Mouse (Mus musculus): Measurements from ENCODE around the gene Ankrd12. TPM values are rescaled to one million over a fixed set of nuclear protein-coding genes. Genes with fewer than 3 reads are reported as not detected.
"Not testable (repeated sequence)": the region's sequence is repeated elsewhere in the genome, so short reads cannot be mapped to it uniquely, and the experiment has no call there.

The Ankrd12 gene
- polyA plus RNA-seq, 1 experiment from 2014 or later = 16.1 TPM

DNA sequence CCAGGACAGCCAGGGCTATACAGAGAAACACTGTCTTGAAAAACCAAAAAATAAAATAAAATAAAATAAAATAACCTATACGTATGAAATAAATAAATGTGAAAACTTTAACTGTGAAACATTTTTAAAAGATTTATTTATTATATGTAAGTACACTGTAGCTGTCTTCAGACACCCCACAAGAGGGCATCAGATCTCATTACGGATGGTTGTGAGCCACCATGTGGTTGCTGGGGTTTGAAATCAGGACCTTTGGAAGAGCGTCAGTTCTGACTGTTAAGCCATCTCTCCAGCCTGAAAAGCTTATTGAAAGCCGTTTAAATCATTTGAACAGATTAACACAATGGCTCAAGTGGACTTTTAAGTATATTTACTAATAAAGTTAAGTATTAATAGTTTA, 33.2 kb downstream of the Ankrd12 start:
- H3K9me3 ChIP-seq; H3K4me3 ChIP-seq; H3K4me2 ChIP-seq; H3K9ac ChIP-seq; H3K4me1 ChIP-seq; ATAC-seq (ENCODE audit: extremely low read depth, insufficient number of reproducible peaks, low FRiP score, low TSS enrichment); H3K27ac ChIP-seq (replicated peaks); H3K27me3 ChIP-seq (replicated peaks): not testable (repeated sequence)
- WGBS = 80% methylated on average over 4 of the region's 4 CpGs
- peaks cover 18% of the 10 kb centered on the region for H3K36me3 ChIP-seq

DNA sequence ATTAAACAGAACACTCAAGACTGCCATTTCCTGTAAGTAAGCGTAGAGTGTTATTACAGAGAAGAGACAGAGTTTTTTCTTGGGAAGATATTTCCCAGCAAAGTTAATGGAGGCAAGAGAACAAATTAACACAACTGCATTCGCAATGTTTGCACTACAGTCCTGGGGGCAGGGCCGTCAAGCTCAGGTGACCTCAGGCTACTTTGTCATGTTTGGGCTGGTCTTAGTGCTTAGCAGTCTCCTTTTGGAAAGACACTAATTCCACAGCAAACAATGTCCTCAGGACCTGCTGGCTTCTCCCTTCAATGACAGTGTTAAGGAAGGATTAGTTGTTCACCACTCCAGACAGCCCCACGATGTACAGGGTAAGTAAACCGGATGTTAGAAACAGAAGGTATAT, 35.9 kb downstream of the Ankrd12 start:
- Histone ChIP-seq H3K4me1 (no peaks in the 10 kb centered on the region), H3K4me3 (no peak overlapping the region), H3K36me3 (peaks cover 18% of the 10 kb centered on the region), H3K27ac (replicated peaks) (no peak overlapping the region), H3K4me2 (no peak overlapping the region), H3K27me3 (replicated peaks) (no peaks in the 10 kb centered on the region), H3K9ac (no peak overlapping the region), H3K9me3 (no peaks in the 10 kb centered on the region)
- no peak for ATAC-seq (ENCODE audit: extremely low read depth, insufficient number of reproducible peaks, low FRiP score, low TSS enrichment)
- WGBS = 75% methylated on average over 5 of the region's 5 CpGs

DNA sequence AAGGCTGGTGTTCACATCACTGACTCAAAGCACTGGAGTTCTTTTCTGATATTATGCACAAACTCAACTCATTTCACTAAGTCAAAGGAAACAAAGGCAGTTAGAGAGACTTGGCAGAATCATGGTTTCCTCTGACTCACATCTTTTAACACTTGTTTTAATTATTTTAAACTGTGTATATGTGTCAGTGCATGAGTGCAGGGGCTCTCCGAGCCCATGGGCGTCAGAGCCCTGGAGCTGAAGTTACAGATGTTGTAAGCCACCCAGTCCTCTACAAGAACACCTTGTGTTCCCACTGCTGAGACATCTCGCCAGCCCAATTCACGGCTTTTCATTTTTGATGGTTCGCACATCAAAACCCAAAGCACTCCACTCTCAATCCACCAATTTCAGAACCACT, 43.6 kb downstream of the Ankrd12 start:
- WGBS = 74% methylated on average over 5 of the region's 5 CpGs

DNA sequence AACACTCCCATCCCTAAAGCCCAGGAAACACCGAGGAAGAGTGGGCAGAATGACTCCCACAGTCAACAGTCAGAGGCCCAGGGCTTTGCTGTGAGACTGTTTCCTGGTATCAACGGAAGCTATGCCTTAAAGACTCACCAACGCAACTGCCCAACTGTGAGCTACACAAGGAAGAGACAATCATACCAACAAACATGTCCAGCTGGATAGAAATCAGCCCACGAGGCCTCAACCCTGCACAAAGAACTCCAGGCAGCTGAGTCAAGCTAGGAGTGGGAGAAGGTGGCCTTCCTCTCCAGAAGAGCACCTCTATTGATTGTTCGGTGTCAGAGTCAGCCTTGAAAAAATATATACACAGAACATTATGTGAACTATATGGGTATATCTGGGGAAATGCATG, 44.9 kb downstream of the Ankrd12 start:
- ATAC-seq (ENCODE audit: extremely low read depth, insufficient number of reproducible peaks, low FRiP score, low TSS enrichment) = no peak
- H3K4me2 ChIP-seq = no peak overlapping the region

More for the DNA sequence above, 43.6 kb downstream of the Ankrd12 start:
- Histone ChIP-seq H3K4me1 (no peaks in the 10 kb centered on the region), H3K9ac (no peak overlapping the region), H3K4me2 (no peak overlapping the region), H3K36me3 (peaks cover 23% of the 10 kb centered on the region), H3K9me3 (no peaks in the 10 kb centered on the region), H3K27me3 (replicated peaks) (no peaks in the 10 kb centered on the region), H3K4me3 (no peak overlapping the region), H3K27ac (replicated peaks) (no peak overlapping the region)
- ATAC-seq (ENCODE audit: extremely low read depth, insufficient number of reproducible peaks, low FRiP score, low TSS enrichment) = no peak

DNA sequence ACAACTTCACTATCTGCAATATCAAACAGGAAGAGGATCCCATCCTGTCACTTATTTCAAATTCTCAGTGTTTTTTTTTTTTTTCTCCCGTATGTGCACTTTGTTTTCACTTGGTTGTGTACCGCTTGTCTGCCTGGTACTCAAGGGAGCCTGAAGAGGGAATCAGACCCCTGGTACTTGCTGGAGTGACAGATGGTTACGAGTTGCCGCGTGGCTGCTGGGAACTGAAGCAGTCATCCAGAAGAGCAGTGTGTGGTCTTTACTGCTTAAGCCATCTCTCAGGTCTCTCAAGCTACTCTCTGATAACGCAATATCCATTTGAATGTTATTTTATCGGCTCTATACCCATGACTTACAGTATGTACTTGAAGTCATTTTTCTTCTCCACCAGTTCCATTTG, 52.7 kb downstream of the Ankrd12 start:
- Histone ChIP-seq H3K9me3 (no peaks in the 10 kb centered on the region), H3K27ac (replicated peaks) (no peak overlapping the region), H3K4me3 (no peak overlapping the region), H3K4me2 (no peak overlapping the region), H3K36me3 (peaks cover 56% of the 10 kb centered on the region), H3K4me1 (no peaks in the 10 kb centered on the region), H3K9ac (no peak overlapping the region), H3K27me3 (replicated peaks) (no peaks in the 10 kb centered on the region)
- ATAC-seq (ENCODE audit: extremely low read depth, insufficient number of reproducible peaks, low FRiP score, low TSS enrichment) = no peak
- WGBS = 87% methylated on average over 7 of the region's 7 CpGs

More for the DNA sequence above, 44.9 kb downstream of the Ankrd12 start:
- Histone ChIP-seq H3K27me3 (replicated peaks) (no peaks in the 10 kb centered on the region), H3K4me3 (no peak overlapping the region), H3K27ac (replicated peaks) (no peak overlapping the region), H3K4me1 (no peaks in the 10 kb centered on the region), H3K9ac (no peak overlapping the region), H3K36me3 (peaks cover 27% of the 10 kb centered on the region), H3K9me3 (no peaks in the 10 kb centered on the region)
- 80% methylated on average over 5 of the region's 5 CpGs for WGBS

DNA sequence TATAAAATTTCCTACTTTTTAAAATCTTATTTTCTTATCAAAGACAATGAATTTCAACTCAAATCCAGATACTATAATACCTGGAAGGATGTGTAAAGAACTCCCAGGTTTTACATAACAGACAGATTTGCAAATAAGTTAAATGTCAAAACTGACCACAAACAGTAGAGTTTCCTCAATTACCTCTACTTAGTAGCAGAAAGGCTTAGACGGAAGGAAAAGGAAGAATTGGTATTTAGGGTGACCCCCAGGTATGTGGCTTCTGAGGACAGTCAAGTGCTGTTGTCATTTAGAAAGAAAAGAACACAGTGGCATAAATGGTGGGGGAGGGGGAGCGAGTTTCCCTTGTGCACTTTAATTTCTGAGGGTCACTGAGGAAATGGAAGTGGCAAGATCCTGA, 65.1 kb downstream of the Ankrd12 start:
- H3K4me3 ChIP-seq = no peak overlapping the region
- no peaks in the 10 kb centered on the region for H3K9me3 ChIP-seq
- no peak for ATAC-seq (ENCODE audit: extremely low read depth, insufficient number of reproducible peaks, low FRiP score, low TSS enrichment)
- H3K27me3 ChIP-seq (replicated peaks) = no peaks in the 10 kb centered on the region
- H3K36me3 ChIP-seq = peaks cover 3% of the 10 kb centered on the region; the same call in 1 of the 2 replicates
- no peak overlapping the region for H3K9ac ChIP-seq
- 0 out of 2 replicates have a peak overlapping the region, but pooled peaks have one; percentile 15 for H3K27ac ChIP-seq (replicated peaks)
- H3K4me1 ChIP-seq = 0 out of 2 replicates have a peak, but pooled peaks cover 7% of the 10 kb centered on the region
- 63% methylated on average over 2 of the region's 2 CpGs for WGBS
- H3K4me2 ChIP-seq = no peak overlapping the region

DNA sequence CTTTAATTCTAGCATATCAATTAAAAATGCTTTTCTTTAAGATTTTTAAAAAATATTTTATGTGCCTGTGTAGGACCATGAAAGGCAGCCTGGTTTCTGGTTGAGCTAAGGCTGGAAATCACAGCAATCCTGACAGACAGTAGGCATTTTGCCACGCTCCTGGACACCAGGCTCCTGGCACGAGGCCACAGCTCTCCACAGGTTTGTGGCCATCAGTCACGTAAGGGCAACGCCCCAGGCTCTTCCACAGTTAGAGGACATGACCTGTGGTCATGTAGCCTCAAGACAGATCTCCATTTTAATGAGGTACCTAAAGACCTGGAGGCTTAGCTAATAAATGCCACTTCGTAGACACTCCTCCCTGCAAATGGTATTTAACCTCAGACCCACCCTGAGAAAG, 69.0 kb downstream of the Ankrd12 start:
- 63% methylated on average over 5 of the region's 5 CpGs for WGBS
- Histone ChIP-seq H3K27ac (replicated peaks) (no peak overlapping the region), H3K9ac (no peak overlapping the region), H3K4me2 (no peak overlapping the region), H3K9me3 (no peaks in the 10 kb centered on the region), H3K4me1 (0 out of 2 replicates have a peak, but pooled peaks cover 7% of the 10 kb centered on the region), H3K27me3 (replicated peaks) (no peaks in the 10 kb centered on the region), H3K4me3 (no peak overlapping the region), H3K36me3 (peaks cover 3% of the 10 kb centered on the region; the same call in 1 of the 2 replicates)
- no peak for ATAC-seq (ENCODE audit: extremely low read depth, insufficient number of reproducible peaks, low FRiP score, low TSS enrichment)

DNA sequence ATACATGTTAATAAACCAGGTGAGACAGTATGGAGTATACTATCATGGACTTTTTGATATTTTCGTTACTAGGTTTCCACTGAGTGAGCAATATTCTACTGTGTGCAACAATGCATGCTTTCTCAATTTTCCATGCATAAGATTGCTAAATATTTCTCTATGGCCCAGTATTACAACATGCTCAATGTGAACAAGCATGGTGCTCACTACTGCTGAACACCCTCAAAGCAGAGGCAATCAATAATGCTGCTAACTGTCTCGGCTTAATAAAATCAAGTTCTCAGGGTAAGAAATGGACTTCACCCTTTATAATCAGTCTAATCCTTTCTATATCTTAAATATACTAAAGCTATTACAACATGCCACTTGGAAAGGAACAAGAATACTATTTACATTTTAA, 69.4 kb downstream of the Ankrd12 start:
- no peak for ATAC-seq (ENCODE audit: extremely low read depth, insufficient number of reproducible peaks, low FRiP score, low TSS enrichment)
- H3K4me1 ChIP-seq = 0 out of 2 replicates have a peak, but pooled peaks cover 7% of the 10 kb centered on the region
- WGBS = 85% methylated on average over 2 of the region's 2 CpGs

DNA sequence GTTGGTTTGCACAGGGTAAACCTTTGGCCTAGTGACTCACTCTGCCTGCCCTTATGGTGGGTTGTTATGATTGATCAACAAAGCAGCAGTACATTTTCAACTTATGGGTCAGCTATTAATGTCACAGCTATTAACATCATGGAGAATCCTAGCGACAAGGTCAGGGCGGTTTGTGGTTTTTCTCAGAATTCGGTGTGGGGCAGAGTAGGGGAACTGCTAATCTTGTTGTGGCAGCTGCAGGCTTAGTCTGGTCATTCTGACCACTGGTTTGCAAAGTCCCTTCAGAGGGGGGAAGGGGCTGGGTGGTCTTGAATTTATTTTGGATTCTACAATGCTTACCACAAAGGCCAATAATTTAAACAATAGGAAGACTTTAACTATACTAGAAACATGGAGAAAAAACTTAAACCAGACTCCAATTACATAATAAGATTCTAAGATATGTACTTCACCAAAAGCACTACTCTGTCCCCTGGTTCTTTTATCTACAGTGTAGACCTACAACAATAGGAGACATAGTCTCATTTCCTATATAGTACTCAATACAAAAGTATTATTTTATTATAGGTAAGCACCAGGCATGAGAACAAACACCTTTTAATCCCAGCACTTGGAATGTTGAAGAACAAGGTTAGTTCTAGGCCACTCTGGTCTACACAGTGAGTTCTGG, 88.6 kb downstream of the Ankrd12 start:
- 0 out of 2 replicates have a peak, but pooled peaks cover 6% of the 10 kb centered on the region for H3K36me3 ChIP-seq
- H3K4me3 ChIP-seq = no peak overlapping the region
- H3K9ac ChIP-seq = no peak overlapping the region
- ATAC-seq (ENCODE audit: extremely low read depth, insufficient number of reproducible peaks, low FRiP score, low TSS enrichment) = no peak
- H3K27me3 ChIP-seq (replicated peaks) = no peaks in the 10 kb centered on the region
- 0 out of 2 replicates have a peak, but pooled peaks cover 4% of the 10 kb centered on the region for H3K4me1 ChIP-seq
- H3K9me3 ChIP-seq = no peaks in the 10 kb centered on the region
- WGBS = 83% methylated on average over 3 of the region's 3 CpGs
- H3K4me2 ChIP-seq = no peak overlapping the region
- H3K27ac ChIP-seq (replicated peaks) = no peak overlapping the region

More for the DNA sequence above, 69.4 kb downstream of the Ankrd12 start:
- peaks cover 3% of the 10 kb centered on the region; the same call in 1 of the 2 replicates for H3K36me3 ChIP-seq
- H3K27ac ChIP-seq (replicated peaks) = no peak overlapping the region
- H3K4me2 ChIP-seq = no peak overlapping the region
- H3K9ac ChIP-seq = no peak overlapping the region
- no peaks in the 10 kb centered on the region for H3K9me3 ChIP-seq
- H3K4me3 ChIP-seq = no peak overlapping the region
- H3K27me3 ChIP-seq (replicated peaks) = no peaks in the 10 kb centered on the region

DNA sequence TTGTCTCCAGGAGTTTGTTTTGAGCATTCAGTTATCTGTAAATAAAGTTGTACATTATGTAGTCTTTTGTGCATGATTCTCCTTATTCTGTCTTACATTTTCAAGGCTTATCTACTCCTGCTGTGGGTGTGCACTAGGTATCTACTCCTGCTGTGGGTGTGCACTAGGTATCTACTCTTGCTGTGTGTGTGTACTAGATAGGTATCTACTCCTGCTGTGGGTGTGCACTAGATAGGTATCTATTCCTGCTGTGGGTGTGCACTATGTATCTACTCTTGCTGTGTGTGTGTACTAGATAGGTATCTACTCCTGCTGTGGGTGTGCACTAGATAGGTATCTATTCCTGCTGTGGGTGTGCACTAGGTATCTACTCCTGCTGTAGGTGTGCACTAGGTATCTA, 100.2 kb downstream of the Ankrd12 start:
- H3K4me2 ChIP-seq; H3K9me3 ChIP-seq; H3K4me3 ChIP-seq; H3K27me3 ChIP-seq (replicated peaks); H3K9ac ChIP-seq; H3K4me1 ChIP-seq; ATAC-seq (ENCODE audit: extremely low read depth, insufficient number of reproducible peaks, low FRiP score, low TSS enrichment); H3K27ac ChIP-seq (replicated peaks): not testable (repeated sequence)
- H3K36me3 ChIP-seq = peaks cover 28% of the 10 kb centered on the region

DNA sequence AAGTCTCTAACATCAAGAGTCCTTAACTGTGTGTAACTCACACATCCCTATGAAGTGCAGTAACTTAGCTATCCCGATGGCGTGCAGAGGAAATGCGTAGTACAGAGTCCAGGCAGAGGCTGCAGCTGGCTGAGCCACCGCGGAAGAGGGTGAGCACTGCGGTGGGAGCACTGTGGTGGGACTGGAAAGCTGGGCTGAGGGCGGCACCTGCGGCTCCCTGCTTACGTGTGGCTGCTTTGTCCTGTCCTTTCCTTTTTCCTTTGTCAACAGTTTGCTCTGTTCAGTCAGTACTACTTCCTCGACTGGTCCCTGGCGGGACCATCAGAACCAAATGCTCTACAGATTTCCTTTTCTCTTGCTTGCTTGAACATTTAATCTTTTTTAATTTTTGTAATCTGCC, 109.1 kb downstream of the Ankrd12 start:
- Histone ChIP-seq H3K4me1 (peaks cover 5% of the 10 kb centered on the region), H3K4me3 (no peak overlapping the region), H3K9ac (no peak overlapping the region), H3K4me2 (no peak overlapping the region), H3K27me3 (replicated peaks) (no peaks in the 10 kb centered on the region), H3K36me3 (peaks cover 11% of the 10 kb centered on the region; the same call in 1 of the 2 replicates), H3K27ac (replicated peaks) (no peak overlapping the region), H3K9me3 (no peaks in the 10 kb centered on the region)
- WGBS = 60% methylated on average over 11 of the region's 11 CpGs
- ATAC-seq (ENCODE audit: extremely low read depth, insufficient number of reproducible peaks, low FRiP score, low TSS enrichment) = no peak

DNA sequence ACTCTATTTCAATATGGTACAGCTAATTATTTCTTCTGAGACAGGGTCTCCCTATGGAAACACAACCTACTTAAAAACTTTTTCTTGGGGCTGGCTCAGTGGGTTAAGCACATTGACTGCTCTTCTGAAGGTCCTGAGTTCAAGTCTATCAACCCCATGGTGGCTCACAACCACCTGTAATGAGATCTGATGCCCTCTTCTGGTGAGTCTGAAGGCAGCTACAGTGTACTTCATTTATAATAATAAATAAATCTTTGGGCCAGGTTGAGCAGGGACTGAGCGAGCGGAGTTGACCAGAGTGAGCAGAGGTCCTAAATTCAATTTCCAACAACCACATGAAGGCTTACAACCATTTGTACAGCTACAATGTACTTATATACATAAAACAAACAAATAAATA, 114.6 kb downstream of the Ankrd12 start:
- 96% methylated on average over 2 of the region's 2 CpGs for WGBS
- Histone ChIP-seq H3K4me2 (no peak overlapping the region), H3K27me3 (replicated peaks) (no peaks in the 10 kb centered on the region), H3K9me3 (no peaks in the 10 kb centered on the region), H3K9ac (no peak overlapping the region), H3K36me3 (no peaks in the 10 kb centered on the region), H3K27ac (replicated peaks) (no peak overlapping the region), H3K4me3 (no peak overlapping the region), H3K4me1 (peaks cover 18% of the 10 kb centered on the region)
- ATAC-seq (ENCODE audit: extremely low read depth, insufficient number of reproducible peaks, low FRiP score, low TSS enrichment) = no peak
